Comparison of ENCODE assay signal across 9 mouse cellular contexts in genomic region chr19:15998157-15998556, GRCm38 (mm10). TPM values are rescaled to one million over a fixed set of nuclear protein-coding genes. Genes with fewer than 3 reads are reported as not detected.
DNase-seq lines count a peak whose midpoint lies in the region; ATAC-seq lines count a peak whose summit lies in the region.
"Had no signal": no experiment of that assay in that cellular context is flagged by ENCODE, and none has a peak within 500 bp of the region (broad histone marks: within the 10 kb centered on the region; RNA-seq: fewer than 3 reads in every experiment).

No protein-coding gene starts in this region.

- no peaks in the 10 kb centered on the region for H3K27me3 ChIP-seq in heart, embryonic 11.5 days (ENCODE audit: control insufficient read depth, insufficient read depth, low read length)
- H3K27me3 ChIP-seq in hindbrain, embryonic 11.5 days (ENCODE audit: control insufficient read depth, insufficient read depth, low read length), result no peaks in the 10 kb centered on the region
- H3K27me3 ChIP-seq in midbrain, embryonic 11.5 days (ENCODE audit: control insufficient read depth, insufficient read depth, low read length), result no peaks in the 10 kb centered on the region
- H3K27me3 ChIP-seq: liver, embryonic 15.5 days had no signal

- ATAC-seq in heart, embryonic 11.5 days (replicated peaks; ENCODE audit: insufficient number of reproducible peaks, low FRiP score, low TSS enrichment), result no peak
- 0 out of 2 replicates have a peak, but pooled peaks have one; percentile 59 for ATAC-seq in erythroid progenitor cell, adult 5-6 weeks (replicated peaks; ENCODE audit: low FRiP score, poor library complexity, severe bottlenecking)
- peak; percentile 45; the same call in 1 of the 2 replicates for ATAC-seq in hindbrain, embryonic 11.5 days (ENCODE audit: low FRiP score)
- ATAC-seq in midbrain, embryonic 11.5 days (ENCODE audit: low FRiP score), result peak; percentile 65

- no peak overlapping the region for H3K27ac ChIP-seq in heart, embryonic 11.5 days (ENCODE audit: low read depth, low read length)
- no peak overlapping the region for H3K27ac ChIP-seq in hindbrain, embryonic 11.5 days (ENCODE audit: low read depth, low read length)
- no peak overlapping the region for H3K27ac ChIP-seq in midbrain, embryonic 11.5 days (ENCODE audit: low read depth, low read length)
- H3K27ac ChIP-seq: liver, embryonic 15.5 days had no signal

- H3K9me3 ChIP-seq in heart, embryonic 11.5 days (replicated peaks; ENCODE audit: control insufficient read depth, low read length), result no peaks in the 10 kb centered on the region
- no peaks in the 10 kb centered on the region for H3K9me3 ChIP-seq in hindbrain, embryonic 11.5 days (ENCODE audit: control insufficient read depth, low read length)
- H3K9me3 ChIP-seq in midbrain, embryonic 11.5 days (ENCODE audit: control insufficient read depth, low read length), result no peaks in the 10 kb centered on the region
- H3K9me3 ChIP-seq: liver, embryonic 15.5 days had no signal

- H3K4me3 ChIP-seq in heart, embryonic 11.5 days (ENCODE audit: low read depth, low read length), result no peak overlapping the region
- no peak overlapping the region for H3K4me3 ChIP-seq in hindbrain, embryonic 11.5 days (ENCODE audit: low read depth, low read length)
- no peak overlapping the region for H3K4me3 ChIP-seq in midbrain, embryonic 11.5 days (ENCODE audit: low read depth, low read length)
- H3K4me3 ChIP-seq: liver, embryonic 15.5 days had no signal

- no peaks in the 10 kb centered on the region for H3K36me3 ChIP-seq in heart, embryonic 11.5 days (ENCODE audit: control insufficient read depth, insufficient read depth, low read length)
- H3K36me3 ChIP-seq in hindbrain, embryonic 11.5 days (ENCODE audit: control insufficient read depth, insufficient read depth, low read length), result no peaks in the 10 kb centered on the region
- no peaks in the 10 kb centered on the region for H3K36me3 ChIP-seq in midbrain, embryonic 11.5 days (ENCODE audit: control insufficient read depth, insufficient read depth, low read length)
- H3K36me3 ChIP-seq: liver, embryonic 15.5 days had no signal

- H3K4me2 ChIP-seq in heart, embryonic 11.5 days, result no peak overlapping the region
- H3K4me2 ChIP-seq in hindbrain, embryonic 11.5 days (replicated peaks; ENCODE audit: low read depth, low read length), result no peak overlapping the region
- no peak overlapping the region for H3K4me2 ChIP-seq in midbrain, embryonic 11.5 days
- H3K4me2 ChIP-seq: liver, embryonic 15.5 days had no signal

- DNase-seq in heart, adult 8-10 months (ENCODE audit: low spot score), result peak; percentile 55
- DNase-seq in brain, adult 2 months (ENCODE audit: low read depth, low spot score), result peak; percentile 82
- DNase-seq in hindbrain, embryonic 11.5 days (ENCODE audit: low spot score), result peak; percentile 80
- DNase-seq in left cerebral cortex, adult 18-20 months (ENCODE audit: low spot score in 2 of 2), result peak; percentile 59 to 75
- DNase-seq in midbrain, embryonic 11.5 days (ENCODE audit: low spot score, missing footprints), result peak; percentile 95
- peak; percentile 23 to 24 for DNase-seq in right cerebral cortex, postnatal 36 days (ENCODE audit: low spot score in 2 of 2)

- 0 out of 2 replicates have a peak, but pooled peaks cover 3% of the 10 kb centered on the region for H3K4me1 ChIP-seq in heart, embryonic 11.5 days (ENCODE audit: control insufficient read depth, insufficient read depth, low read length)
- H3K4me1 ChIP-seq in hindbrain, embryonic 11.5 days (replicated peaks; ENCODE audit: control insufficient read depth, insufficient read depth, low read length), result no peaks in the 10 kb centered on the region
- H3K4me1 ChIP-seq in midbrain, embryonic 11.5 days (ENCODE audit: control insufficient read depth, insufficient read depth, low read length), result no peaks in the 10 kb centered on the region
- H3K4me1 ChIP-seq: liver, embryonic 15.5 days had no signal

- H3K9ac ChIP-seq in heart, embryonic 11.5 days (ENCODE audit: low read depth, low read length), result no peak overlapping the region
- H3K9ac ChIP-seq in hindbrain, embryonic 11.5 days (ENCODE audit: low read depth, low read length), result no peak overlapping the region
- H3K9ac ChIP-seq in midbrain, embryonic 11.5 days (ENCODE audit: low read length), result no peak overlapping the region
- H3K9ac ChIP-seq: liver, embryonic 15.5 days had no signal

- 5% methylated on average over 3 of the region's 3 CpGs for WGBS in heart, embryonic 11.5 days (ENCODE audit: insufficient replicate concordance)
- WGBS in hindbrain, embryonic 11.5 days, result 6% methylated on average over 3 of the region's 3 CpGs
- 5% methylated on average over 3 of the region's 3 CpGs for WGBS in midbrain, embryonic 11.5 days

RNA-seq across cellular contexts. Expression of gene Cep78, which starts 13.4 kb away (rescaled TPM):
- total RNA-seq in heart, adult 8-10 months (2022), result 1 to 10 TPM; 3.5 to 3.7 (median 3.6) TPM
- 16.3 and 17.8 TPM in 2 replicates for polyA plus RNA-seq in heart, embryonic 11.5 days (2014; fragmentation: Nextera tagmentation; extraction: Ambion mirVana)
- 2.5 and 8.4 TPM in 2 replicates for total RNA-seq in erythroid progenitor cell, adult 5-6 weeks (2015; ENCODE audit: low replicate concordance)
- total RNA-seq in erythroid progenitor cell, adult 5-6 weeks (2017; ENCODE audit: low replicate concordance), result 4.1 and 8.9 TPM in 2 replicates
- 52.3 and 52.6 TPM in 2 replicates for polyA plus RNA-seq in hindbrain, embryonic 11.5 days (2014; fragmentation: Nextera tagmentation; extraction: Ambion mirVana)
- total RNA-seq in left cerebral cortex, adult 18-20 months (2021), result 1 to 10 TPM; 9.3 to 9.9 TPM
- polyA plus RNA-seq in midbrain, embryonic 11.5 days (2014; fragmentation: Nextera tagmentation; extraction: Ambion mirVana), result 49.6 and 50.9 TPM in 2 replicates

RNA-seq across cellular contexts. Expression of gene Psat1, which starts 51.0 kb away (rescaled TPM):
- 1 to 10 TPM; 3.1 to 4.8 (median 4.0) TPM for total RNA-seq in heart, adult 8-10 months (2022)
- polyA plus RNA-seq in heart, embryonic 11.5 days (2014; fragmentation: Nextera tagmentation; extraction: Ambion mirVana), result 47.2 and 52.8 TPM in 2 replicates
- total RNA-seq in erythroid progenitor cell, adult 5-6 weeks (2015; ENCODE audit: low replicate concordance), result 13.0 and 14.4 TPM in 2 replicates
- total RNA-seq in erythroid progenitor cell, adult 5-6 weeks (2017; ENCODE audit: low replicate concordance), result 11.7 and 35.3 TPM in 2 replicates
- polyA plus RNA-seq in hindbrain, embryonic 11.5 days (2014; fragmentation: Nextera tagmentation; extraction: Ambion mirVana), result 107 and 116 TPM in 2 replicates
- total RNA-seq in left cerebral cortex, adult 18-20 months (2021), result 100 to 1,000 TPM in 1 of 2 experiments, 10 to 100 TPM in 1; 96.4 to 113 TPM
- 103 and 105 TPM in 2 replicates for polyA plus RNA-seq in midbrain, embryonic 11.5 days (2014; fragmentation: Nextera tagmentation; extraction: Ambion mirVana)

Comparison
In these comparisons a context has a peak if more than half of its experiments do, and no peak if none do; other contexts are left out.
1. DNase-seq: peak in every context shown above with its lines; median percentile 95 in midbrain, embryonic 11.5 days; 82 in brain, adult 2 months; 80 in hindbrain, embryonic 11.5 days; 67 in left cerebral cortex, adult 18-20 months; 55 in heart, adult 8-10 months; 24 in right cerebral cortex, postnatal 36 days.